Mouse (Mus musculus) lung, embryonic 14.5 days (tissue): Measurements from ENCODE around the gene Tbp. TPM values are rescaled to one million over a fixed set of nuclear protein-coding genes. Genes with fewer than 3 reads are reported as not detected.

Experiments used
- ATAC-seq: fragments of 200-750 bp; cut with Nextera tagmentation; 2 replicates; pipeline ENCODE4 v1.8.0; 2017; ENCODE audit warnings: mild to moderate bottlenecking, moderate TSS enrichment, moderate library complexity; ENCODE audit not compliant: insufficient read depth
- DNase-seq: peaks from one replicate; pipeline ENCODE4 v3.0.0-alpha.2; 2015
- H3K27ac ChIP-seq: fragments of 300-500 bp; sonication (generic); 2 replicates; pipeline ENCODE4 v1.5.1; 2014; ENCODE audit warnings: low read depth, mild to moderate bottlenecking, moderate library complexity
- H3K27me3 ChIP-seq: fragments of 300-500 bp; sonication (generic); 2 replicates; pipeline ENCODE4 v1.6.1; 2014; ENCODE audit warnings: low read length, control low read depth; ENCODE audit not compliant: insufficient read depth
- H3K36me3 ChIP-seq: fragments of 300-500 bp; sonication (generic); 2 replicates; pipeline ENCODE4 v1.6.1; 2014; ENCODE audit warnings: control low read depth; ENCODE audit not compliant: insufficient read depth
- H3K4me1 ChIP-seq: fragments of 300-500 bp; sonication (generic); 2 replicates; pipeline ENCODE4 v1.6.1; 2014; ENCODE audit warnings: antibody characterized with exemption, control low read depth; ENCODE audit not compliant: insufficient read depth
- H3K4me2 ChIP-seq: fragments of 300-500 bp; sonication (generic); 2 replicates; pipeline ENCODE4 v1.6.1; 2014; ENCODE audit warnings: mild to moderate bottlenecking
- H3K4me3 ChIP-seq: fragments of 300-500 bp; sonication (generic); 2 replicates; pipeline ENCODE4 v1.5.1; 2014; ENCODE audit warnings: low read depth, low read length
- H3K9ac ChIP-seq: fragments of 300-500 bp; sonication (generic); 2 replicates; pipeline ENCODE4 v1.6.1; 2014
- H3K9me3 ChIP-seq: fragments of 300-500 bp; sonication (generic); 2 replicates; pipeline ENCODE4 v1.6.1; 2016; ENCODE audit warnings: low read depth, low read length, control low read depth
- CTCF ChIP-seq: IDR thresholded peaks from 2 replicates; pipeline ENCODE4 v1.5.1; 2016; ENCODE audit warnings: antibody characterized with exemption, low read depth
- WGBS: fragments of 180-500 bp; shearing (Covaris S2); extraction: QIAGEN DNeasy Blood & Tissue Kit; methylation state at CpG from one replicate; pipeline ENCODE4 v1.1.7; 2014; 5-methylcytosine and 5-hydroxymethylcytosine counted together
- polyA plus RNA-seq: library from polyadenylated mRNA; unstranded; fragments of >200 nt; fragmentation: Nextera tagmentation; extraction: Ambion mirVana; gene quantifications from 2 replicates; pipeline ENCODE4 v1.2.1, GENCODE M21; 2014

Tbp gene
- polyA plus RNA-seq, result 53.6 and 53.8 TPM in 2 replicates

DNA sequence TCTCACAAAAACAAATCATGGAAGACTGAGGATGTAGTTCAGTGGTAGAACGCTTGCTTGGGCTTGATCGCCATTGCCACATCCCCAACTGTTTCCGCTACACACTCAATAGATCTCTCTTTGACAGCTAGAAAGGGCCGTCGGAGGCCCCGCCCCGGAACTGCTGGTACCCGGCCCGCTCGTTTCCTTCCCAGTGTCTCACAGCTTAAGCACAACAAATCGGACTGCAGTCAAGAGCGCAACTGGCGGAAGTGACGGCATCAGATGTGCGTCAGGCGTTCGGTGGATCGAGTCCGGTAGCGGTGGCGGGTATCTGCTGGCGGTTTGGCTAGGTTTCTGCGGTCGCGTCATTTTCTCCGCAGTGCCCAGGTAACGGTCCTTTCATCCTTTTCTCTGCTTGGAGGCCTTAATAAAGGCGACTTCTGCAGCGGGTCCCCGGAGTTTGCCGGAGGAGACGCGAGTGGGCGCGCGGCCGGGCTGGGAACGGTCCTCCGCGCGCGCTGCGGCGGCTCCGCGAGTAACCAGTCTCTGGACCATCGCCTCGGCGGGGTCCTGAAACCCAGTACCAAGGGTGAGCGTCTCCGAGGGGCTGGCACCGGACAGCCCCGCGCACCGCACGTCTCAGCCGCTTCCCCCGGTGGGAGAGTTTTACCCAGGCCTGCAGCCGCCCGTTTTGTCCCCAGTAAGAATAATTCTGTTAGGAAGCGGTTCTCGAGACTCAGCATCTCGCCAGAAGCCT, at the start of gene Tbp, which contains the start of gene Psmb1:
Gene Tbp (plus strand): TSS at position 233 of the 739 bp plus-strand sequence.
Gene Psmb1 (minus strand): TSS at position 96 of the 739 bp plus-strand sequence.
- Histone ChIP-seq H3K4me1 (no peaks in the 10 kb centered on the region), H3K4me3 (peak within 1 kb of the TSS; percentile 98), H3K4me2 (peak within 1 kb of the TSS; percentile 92), H3K9ac (peak within 1 kb of the TSS; percentile 88), H3K36me3 (peaks cover 33% of the 10 kb centered on the region), H3K9me3 (no peaks in the 10 kb centered on the region), H3K27ac (peak within 1 kb of the TSS; percentile 87), H3K27me3 (no peaks in the 10 kb centered on the region)
- ATAC-seq (peak; percentile 95), DNase-seq (peak; percentile 99)
- no peak for TF ChIP-seq CTCF
- under 1% methylated on average over 63 of the region's 63 CpGs for WGBS

DNA sequence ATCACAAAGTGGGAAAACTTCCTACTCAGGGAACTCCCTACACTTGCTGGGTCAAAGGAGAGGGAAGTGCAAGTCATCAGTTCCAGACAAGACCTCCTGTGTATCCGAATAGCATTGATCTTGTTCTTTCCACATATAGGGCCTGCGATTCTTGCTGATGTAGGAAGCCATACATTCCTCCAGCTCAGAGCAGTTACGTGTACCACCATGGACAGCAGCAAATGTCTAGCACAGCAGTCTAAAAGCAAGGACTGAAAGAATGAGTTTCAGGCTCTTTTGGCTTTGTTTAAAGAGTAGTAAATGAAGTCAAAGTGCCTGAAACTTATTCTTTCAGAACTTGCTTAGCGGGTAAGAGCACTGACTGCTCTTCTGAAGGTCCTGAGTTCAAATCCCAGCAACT, 44.5 kb upstream of the Tbp start:
- Histone ChIP-seq H3K9ac (no peak overlapping the region), H3K27me3 (no peaks in the 10 kb centered on the region), H3K9me3 (no peaks in the 10 kb centered on the region), H3K4me1 (no peaks in the 10 kb centered on the region), H3K4me3 (no peak overlapping the region), H3K4me2 (no peak overlapping the region), H3K36me3 (no peaks in the 10 kb centered on the region), H3K27ac (no peak overlapping the region)
- WGBS, result 67% methylated on average over 4 of the region's 4 CpGs
- DNase-seq, result peak; percentile 34
- no peak for ATAC-seq
- no peak for TF ChIP-seq CTCF

DNA sequence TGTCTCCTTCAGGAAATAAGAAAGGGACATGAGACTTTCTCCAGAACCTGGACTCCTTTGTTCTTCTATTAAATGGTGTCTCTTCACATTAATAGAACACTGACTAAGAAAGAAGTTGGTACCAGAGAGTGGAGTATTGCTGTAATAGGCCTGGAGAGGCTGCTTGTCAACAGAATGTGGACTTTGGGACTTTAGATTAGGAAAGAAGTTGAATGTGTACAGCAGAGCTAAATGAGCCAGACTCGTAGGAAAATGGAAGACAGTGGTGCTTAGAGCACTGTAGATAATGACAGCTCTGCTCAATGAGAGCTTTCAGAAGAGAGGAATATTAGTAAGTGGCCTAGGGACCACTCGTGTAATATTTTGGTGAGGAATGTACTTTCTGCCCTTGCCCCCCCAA, 43.1 kb upstream of the Tbp start:
- 90% methylated on average over 2 of the region's 2 CpGs for WGBS
- H3K27ac ChIP-seq, result no peak overlapping the region

DNA sequence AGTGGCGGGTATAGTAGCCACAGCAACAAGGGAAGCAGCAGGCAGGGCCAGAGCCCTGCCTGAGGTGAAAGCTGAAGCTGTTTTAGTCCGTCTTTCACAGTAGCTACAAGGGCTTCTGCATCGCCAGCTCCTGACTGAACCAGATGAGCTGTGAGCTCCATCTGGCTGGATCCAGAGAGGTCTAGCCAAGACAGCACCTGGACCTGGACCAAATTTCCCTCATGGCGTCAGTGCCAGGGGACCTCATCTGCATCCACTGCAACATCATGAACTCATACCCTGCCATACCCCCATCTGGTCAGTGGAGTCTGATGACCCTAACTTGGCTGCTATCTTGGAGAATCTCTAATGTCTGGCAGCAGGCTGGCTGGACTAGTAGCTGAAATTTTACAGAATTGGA, 39.9 kb upstream of the Tbp start:
- Histone ChIP-seq H3K4me3 (no peak overlapping the region), H3K4me2 (no peak overlapping the region), H3K4me1 (no peaks in the 10 kb centered on the region), H3K36me3 (no peaks in the 10 kb centered on the region), H3K27ac (no peak overlapping the region), H3K27me3 (no peaks in the 10 kb centered on the region), H3K9ac (no peak overlapping the region), H3K9me3 (no peaks in the 10 kb centered on the region)
- DNase-seq (no peak), ATAC-seq (no peak)
- WGBS, result 80% methylated on average over 4 of the region's 4 CpGs
- no peak for TF ChIP-seq CTCF

More for the DNA sequence above, 43.1 kb upstream of the Tbp start:
- ATAC-seq (no peak), DNase-seq (no peak)
- no peak overlapping the region for H3K9ac ChIP-seq
- TF ChIP-seq CTCF, result no peak
- no peaks in the 10 kb centered on the region for H3K9me3 ChIP-seq
- H3K36me3 ChIP-seq, result no peaks in the 10 kb centered on the region
- no peak overlapping the region for H3K4me2 ChIP-seq
- H3K4me1 ChIP-seq, result no peaks in the 10 kb centered on the region
- no peak overlapping the region for H3K4me3 ChIP-seq
- H3K27me3 ChIP-seq, result no peaks in the 10 kb centered on the region

DNA sequence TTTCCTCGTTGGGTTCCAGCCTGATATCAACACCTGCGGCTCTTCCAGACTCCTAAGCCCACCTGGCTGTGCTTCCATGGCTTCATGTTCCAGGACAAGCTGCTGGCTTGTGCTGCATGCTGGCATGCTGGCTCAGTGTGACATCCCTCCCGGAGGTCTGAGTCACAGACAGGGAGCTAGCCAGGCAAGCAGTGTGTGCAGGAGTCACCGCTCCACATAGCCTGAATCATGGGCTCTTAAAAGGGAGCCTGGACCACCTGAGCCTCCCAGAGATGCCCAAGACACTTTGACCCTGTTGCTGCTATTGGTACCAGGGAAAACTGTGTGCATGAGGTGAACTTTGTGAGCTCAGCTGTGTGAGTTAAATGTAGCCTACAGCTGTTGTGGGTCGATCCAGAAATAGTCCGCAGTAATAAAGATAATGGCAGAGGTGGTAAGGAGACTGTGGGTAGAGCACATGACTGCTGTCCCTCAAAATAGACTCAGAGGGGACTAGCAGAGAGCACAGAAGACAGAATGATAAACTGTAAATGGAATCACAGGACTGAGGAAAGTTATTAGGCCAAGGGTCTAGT, 37.7 kb upstream of the Tbp start:
- Histone ChIP-seq H3K9me3 (no peaks in the 10 kb centered on the region), H3K4me2 (no peak overlapping the region), H3K4me1 (no peaks in the 10 kb centered on the region), H3K27ac (0 out of 2 replicates have a peak overlapping the region, but pooled peaks have one; percentile 38), H3K27me3 (no peaks in the 10 kb centered on the region), H3K36me3 (peaks cover 4% of the 10 kb centered on the region), H3K9ac (no peak overlapping the region), H3K4me3 (no peak overlapping the region)
- DNase-seq, result no peak
- ATAC-seq, result no peak
- 91% methylated on average over 6 of the region's 6 CpGs for WGBS
- TF ChIP-seq CTCF, result no peak

DNA sequence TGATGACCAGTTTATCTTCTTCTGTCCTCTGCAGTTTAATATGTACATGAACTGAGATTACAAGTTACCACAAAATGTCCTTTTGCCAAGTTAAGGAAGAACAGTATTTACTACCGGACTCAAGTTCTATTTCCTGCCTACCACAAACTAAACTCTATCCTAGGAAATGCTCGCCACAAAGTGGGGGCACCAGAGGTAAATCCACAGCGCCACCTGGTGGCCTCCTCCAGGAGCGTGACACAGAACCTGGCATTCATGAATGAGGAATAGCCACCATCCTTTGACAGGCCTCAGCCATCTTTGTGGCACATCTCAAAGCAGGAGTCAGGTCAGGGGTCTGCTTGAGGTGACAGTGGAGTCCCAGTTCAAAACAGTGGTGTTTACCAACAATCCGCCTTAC, 32.0 kb upstream of the Tbp start:
- H3K4me3 ChIP-seq, result no peak overlapping the region
- DNase-seq, result peak; percentile 88
- no peaks in the 10 kb centered on the region for H3K27me3 ChIP-seq
- no peak overlapping the region for H3K9ac ChIP-seq
- H3K4me2 ChIP-seq, result no peak overlapping the region
- H3K4me1 ChIP-seq, result no peaks in the 10 kb centered on the region
- no peak overlapping the region for H3K27ac ChIP-seq
- peak; percentile 66 for ATAC-seq
- H3K36me3 ChIP-seq, result peaks cover 39% of the 10 kb centered on the region
- 21% methylated on average over 5 of the region's 5 CpGs for WGBS
- peak; percentile 94 for TF ChIP-seq CTCF
- H3K9me3 ChIP-seq, result no peaks in the 10 kb centered on the region

DNA sequence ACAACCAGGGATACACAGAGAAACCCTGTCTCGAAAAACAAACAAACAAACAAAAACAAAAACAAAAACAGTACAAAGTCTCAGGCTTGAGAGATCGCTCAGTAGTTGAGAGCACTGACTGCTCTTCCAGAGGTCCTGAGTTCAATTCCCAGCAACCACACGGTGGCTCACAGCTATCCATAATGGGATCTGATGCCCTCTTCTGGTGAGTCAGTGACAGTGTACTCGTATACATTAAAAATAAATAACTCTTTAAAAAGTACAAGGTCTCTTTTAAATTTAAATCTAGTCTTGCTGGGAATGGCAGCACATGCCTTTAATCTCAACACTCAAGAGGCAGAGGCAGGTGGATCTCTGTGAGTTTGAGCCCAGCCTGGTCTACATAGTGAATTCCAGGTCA, 27.0 kb upstream of the Tbp start:
- no peaks in the 10 kb centered on the region for H3K4me1 ChIP-seq
- H3K27me3 ChIP-seq, result no peaks in the 10 kb centered on the region
- DNase-seq (no peak), ATAC-seq (no peak)
- H3K4me2 ChIP-seq, result no peak overlapping the region
- H3K9ac ChIP-seq, result no peak overlapping the region
- peaks cover 83% of the 10 kb centered on the region for H3K36me3 ChIP-seq
- peak; percentile 20; the same call in 1 of the 2 replicates for TF ChIP-seq CTCF
- WGBS, result 84% methylated on average over 4 of the region's 4 CpGs
- H3K4me3 ChIP-seq, result no peak overlapping the region
- H3K27ac ChIP-seq, result no peak overlapping the region
- no peaks in the 10 kb centered on the region for H3K9me3 ChIP-seq
